Mouse (Mus musculus) megakaryocyte progenitor cell, adult 5-6 weeks (primary cell): ENCODE data around the gene Pin1rt1. TPM values are rescaled to one million over a fixed set of nuclear protein-coding genes. Genes with fewer than 3 reads are reported as not detected.

Experiments used
- ATAC-seq: replicated peaks from 2 replicates; pipeline ENCODE4 v1.8.0; 2016; ENCODE audit warnings: mild to moderate bottlenecking, moderate TSS enrichment, inconsistent platforms; ENCODE audit not compliant: poor library complexity
- total RNA-seq, 2 experiments: library from RNA; stranded (forward) in 1 of 2; stranded (reverse) in 1 of 2; fragments of 157-497, 149-512 nt in 1 of 2; fragments of 200-1000 nt in 1 of 2; gene quantifications; 2 replicates each; pipeline versions ENCODE4 v1.2.3 to v1.2.4; 2015 to 2017

Gene Pin1rt1
- total RNA-seq, 2 experiments from 2014 or later: not detected

DNA sequence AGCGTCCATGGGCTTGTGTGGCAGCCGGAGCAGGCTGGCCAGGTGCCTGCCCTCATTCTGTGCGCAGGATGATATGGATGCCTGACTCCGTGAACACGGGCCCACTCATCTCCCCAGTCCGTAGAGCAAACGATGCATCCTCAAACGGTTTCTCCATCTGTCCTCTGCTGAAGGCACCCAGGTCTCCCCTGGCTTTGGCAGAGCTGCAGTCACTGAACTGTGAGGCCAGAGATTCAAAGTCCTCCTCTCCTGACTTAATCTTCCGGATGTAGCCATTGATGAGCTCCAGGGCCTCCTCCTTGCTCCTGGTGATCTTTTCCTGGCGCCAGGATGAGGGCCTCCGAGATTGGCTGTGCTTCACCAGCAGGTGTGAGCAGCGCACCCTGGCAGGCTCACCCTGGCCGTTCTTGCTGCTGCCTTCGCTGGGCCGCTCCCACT is 1.9 kb downstream of the Pin1rt1 start:
- no peak for ATAC-seq

DNA sequence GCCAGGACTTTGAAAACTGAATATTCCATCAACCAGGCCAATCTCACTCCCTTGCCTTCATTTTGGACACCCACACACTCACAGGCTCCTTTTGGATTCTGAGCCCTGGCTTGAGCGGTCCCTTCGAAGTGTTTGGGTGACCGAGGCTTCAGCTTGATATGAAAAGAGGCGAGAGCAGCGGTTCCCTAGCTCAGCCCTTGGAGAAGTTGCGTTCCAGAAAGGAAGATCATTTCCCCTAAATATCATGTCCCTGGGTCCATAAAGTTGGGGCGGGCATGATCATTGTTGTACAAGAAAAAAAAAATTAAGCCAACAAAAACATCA is 3.7 kb downstream of the Pin1rt1 start:
- peak; percentile 38 for ATAC-seq

DNA sequence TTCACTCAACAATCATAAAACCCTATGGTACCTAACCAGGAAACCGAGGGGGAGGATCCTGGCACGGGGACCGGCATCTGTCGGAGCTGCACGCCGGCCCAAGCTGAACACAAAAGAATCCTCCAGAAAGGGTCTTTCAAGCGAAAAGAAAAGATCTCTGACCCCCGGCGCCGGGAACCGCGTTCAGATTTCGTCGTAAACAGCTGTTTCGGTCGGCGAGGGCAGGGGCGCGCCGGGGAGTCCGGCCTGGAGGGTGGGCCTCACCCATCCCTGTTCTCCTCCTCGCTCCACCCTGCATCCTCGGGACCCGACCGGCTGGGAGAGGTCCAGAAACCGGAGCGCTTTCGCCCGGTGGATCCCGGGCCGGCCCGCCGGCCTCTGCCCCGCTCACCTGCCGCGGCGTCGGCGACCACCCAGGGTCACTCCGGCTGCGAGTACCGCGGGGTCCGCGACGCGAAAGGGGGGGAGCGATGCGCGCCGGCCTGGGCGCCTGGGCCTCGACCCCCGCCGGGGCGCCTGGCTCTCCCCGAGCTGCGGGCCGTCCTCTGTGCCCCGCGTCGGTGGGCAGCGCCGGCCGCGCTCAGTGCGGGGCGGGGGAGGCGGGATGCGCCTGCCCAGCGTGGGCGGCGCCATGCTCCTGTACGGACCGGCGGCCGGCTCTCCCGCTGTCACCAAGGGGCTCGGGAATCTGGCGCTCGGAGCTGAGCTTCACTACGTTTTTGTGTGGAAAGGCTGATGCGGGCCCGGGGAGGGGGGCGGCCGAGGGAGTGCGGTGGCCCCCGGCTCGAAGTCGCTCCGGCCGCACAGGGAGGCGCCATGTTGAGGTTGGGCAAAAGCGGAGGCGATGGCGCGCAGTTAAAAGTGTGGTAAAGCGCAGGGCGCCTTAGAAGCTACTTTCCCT is 4.3 kb downstream of the Pin1rt1 start, which contains the start of gene Tcp11l1:
TSS of gene Tcp11l1 (minus strand) at position 585 of the 901 bp plus-strand sequence.
- peak; percentile 69 for ATAC-seq

DNA sequence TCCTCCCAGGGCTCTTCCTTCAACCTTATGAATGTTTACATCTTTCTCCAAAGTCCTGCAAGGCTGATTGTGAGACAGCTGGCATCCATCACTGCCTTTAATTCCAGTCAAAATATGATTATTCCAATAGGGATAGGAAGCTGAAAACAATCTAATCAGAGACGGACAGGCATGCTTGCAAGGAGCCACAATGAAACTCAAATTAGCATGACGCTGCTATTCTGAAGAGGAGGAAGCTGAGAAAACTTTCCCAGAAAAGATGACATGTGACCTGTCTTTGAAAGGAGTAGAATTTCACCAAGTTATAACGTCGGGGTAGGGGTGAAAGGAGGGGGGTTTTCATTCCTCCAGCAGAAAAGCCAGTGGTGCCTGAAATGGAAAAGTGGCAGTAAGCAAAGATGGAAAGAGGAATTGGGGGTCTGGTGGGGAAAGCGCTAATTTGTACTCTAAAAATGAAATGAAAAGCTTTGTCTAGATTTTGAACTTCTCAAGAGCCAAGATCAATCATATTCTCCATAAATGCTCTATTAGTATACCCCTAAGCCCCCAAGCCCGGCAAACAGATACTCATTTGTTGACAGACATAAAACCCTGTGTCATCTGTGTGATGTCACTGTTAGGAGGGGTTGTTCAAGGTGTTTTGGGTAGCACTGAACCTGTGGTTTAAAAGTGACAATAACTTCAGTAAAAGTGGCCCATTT is 5.4 kb downstream of the Pin1rt1 start:
- peak; percentile 15; the same call in 1 of the 2 replicates for ATAC-seq

DNA sequence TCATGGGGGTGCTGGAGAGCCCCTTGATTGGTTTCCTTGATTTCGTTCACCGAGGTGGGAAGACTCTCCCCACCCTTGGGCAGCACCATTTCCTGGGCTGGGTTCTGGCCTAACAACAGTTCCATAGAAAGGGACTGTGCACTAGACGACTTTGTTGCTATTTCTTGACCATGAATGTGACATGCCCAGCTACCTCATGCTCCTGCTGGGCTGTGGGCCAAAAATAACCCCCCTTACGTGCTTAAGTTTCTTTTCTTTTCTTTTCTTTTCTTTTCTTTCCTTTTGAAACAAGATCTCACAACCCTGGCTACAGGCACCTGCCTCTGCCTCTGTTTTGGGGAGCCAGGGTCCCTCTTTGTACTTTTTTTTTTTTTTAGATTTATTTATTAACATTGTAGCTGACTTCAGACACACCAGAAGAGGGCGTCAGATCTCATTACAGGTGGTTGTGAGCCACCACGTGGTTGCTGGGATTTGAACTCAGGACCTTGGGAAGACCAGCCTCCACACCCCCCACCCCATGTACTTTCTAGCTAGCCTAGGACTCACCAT is 6.3 kb downstream of the Pin1rt1 start:
- ATAC-seq: no peak

DNA sequence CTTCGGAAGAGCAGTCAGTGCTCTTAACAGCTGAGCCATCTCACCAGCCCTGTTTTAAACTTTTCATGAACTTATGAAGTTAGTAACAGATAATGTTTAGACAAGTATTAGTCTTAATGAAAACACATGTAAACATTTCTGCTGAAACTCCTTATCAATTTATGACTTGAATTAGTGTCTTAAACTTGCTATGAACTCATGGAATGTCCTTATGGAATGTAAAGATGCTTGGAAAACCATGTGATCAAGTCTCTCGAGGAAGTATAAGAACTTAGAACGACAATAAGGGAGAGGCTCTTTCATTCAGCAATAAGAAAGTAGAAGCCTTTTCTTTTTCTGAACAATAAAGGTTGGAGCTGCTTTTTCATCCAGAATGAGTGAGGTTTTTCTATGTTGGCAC is 11.8 kb downstream of the Pin1rt1 start:
- no peak for ATAC-seq

DNA sequence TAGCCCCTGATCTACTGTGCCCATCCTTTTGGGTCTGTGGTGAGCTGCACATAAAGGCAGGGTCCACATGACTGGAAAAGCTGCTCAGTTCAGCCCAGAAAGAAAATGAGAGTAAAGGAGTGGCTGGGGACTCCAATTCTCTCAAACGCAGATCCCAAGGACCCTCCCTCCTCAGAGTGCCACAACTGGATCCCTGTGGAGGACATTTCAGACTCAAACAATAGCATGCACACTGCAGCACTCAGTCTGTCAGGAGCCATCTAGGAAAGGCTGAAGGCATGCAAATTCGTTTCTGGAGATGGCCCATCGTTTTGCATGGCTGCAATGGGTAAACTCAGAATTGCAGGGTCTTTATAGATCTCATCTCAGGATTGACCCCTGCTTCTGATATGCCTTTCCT is 13.0 kb downstream of the Pin1rt1 start:
- ATAC-seq: no peak

DNA sequence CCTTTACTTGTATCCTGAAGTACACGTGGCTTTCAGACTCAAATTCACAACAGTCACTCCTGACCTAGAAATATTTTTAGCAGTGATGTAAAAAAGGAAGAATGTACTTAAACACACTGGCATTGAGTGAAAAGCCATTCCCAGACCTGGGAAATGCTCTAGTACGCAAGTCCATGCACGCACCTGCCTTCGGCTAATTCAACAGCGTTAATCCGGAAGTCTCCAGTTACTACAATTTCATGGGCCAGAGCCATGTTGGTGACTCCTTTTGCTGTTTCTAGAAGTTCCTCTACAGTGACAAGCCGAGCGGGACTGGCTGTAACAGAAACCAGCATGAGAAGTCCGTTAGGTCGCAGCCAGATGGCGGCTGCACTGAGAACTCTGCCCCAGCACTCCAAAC is 16.5 kb downstream of the Pin1rt1 start:
- no peak for ATAC-seq

DNA sequence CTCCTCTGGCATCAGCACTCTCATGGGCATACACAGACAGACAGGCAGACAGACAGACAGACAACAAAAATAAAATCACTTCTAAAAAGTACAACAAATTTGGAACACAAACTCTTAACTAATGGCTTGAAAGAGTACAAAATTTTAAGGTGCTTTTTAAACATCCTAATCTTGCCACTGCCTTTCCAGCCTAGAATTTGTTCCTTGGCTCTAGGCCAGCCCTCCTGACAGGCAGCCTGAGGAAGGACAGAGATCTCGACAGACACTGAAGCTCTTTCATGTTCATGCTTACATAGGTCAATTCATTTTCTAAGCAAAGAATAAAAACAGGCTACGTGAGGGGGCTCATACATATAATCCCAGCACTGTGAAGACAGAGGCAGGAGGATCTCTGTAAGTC is 23.6 kb downstream of the Pin1rt1 start:
- no peak for ATAC-seq

DNA sequence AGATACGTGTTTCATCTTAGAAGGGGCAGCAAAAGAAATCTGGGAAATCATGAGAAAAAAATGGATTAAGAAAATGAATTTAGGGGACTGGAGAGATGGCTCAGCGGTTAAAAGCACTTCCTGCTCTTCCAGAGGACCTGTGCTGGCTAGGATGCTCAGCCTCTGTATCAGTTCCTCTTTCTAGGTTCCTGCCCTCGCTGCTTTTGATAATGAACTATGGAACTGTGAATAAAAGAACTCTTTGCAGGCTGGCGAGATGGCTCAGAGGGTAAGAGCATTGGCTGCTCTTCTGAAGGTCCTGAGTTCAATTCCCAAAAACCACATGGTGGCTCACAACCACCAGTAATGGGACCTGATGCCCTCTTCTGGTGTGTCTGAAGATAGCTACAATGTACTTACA is 25.5 kb downstream of the Pin1rt1 start:
- peak; percentile 63 for ATAC-seq

DNA sequence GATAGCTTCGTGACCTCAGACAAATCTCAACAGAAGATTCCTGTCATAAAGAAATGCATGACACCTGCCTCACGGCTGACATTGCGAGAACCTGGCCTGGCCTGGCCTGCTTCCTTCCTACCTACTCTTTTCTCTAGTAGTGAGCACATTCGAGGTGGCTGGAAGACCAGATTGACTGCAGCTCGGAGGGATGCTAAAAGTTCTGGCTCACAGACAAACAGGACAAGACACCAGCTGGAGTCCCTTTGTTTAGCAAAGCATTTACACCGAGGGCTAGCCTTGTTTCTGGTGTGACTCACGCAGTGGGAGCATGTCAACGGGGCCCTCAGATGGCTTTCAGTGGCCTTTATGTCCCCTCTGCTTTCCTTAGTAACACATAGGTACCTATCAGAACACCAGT is 27.5 kb downstream of the Pin1rt1 start:
- ATAC-seq: no peak

DNA sequence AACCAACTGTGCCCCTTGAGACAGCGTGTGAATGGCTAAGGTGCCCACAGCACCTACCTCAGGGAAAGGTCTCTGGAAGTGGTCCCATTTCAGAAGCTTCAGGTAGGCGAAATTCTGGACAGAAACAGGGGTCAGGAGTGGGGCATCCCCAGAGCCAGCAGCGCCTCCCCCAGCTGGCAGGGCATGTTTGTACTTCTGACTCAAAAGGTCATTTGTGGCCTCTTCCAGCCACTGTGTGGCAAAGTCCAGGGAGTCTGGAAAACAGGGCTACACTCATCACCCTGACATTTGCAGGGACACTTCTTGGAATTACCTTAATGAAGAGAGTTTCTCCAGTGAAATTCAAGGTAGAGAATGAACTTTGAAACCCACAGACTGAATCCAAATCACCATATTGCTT is 27.9 kb downstream of the Pin1rt1 start:
- ATAC-seq: no peak

DNA sequence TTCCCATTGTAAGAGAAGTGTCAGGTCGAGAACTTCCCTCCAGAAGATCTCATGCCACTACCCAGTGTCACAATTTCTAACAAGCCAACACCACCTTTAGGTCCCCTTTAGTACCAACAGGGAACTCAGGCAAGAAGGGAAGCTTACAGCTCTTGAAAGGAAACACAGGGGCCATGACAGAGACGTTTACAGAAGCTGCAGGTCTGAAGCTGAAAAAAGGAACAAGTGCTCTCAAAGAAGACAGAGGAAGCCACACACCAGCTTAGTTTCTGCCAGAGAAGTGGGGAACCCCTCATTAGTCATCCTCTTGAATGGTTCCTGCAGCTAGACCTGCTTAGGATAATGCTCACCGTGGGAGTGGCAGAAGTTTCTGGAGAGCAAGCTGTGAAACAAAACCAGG is 28.9 kb downstream of the Pin1rt1 start:
- ATAC-seq: peak; percentile 81

DNA sequence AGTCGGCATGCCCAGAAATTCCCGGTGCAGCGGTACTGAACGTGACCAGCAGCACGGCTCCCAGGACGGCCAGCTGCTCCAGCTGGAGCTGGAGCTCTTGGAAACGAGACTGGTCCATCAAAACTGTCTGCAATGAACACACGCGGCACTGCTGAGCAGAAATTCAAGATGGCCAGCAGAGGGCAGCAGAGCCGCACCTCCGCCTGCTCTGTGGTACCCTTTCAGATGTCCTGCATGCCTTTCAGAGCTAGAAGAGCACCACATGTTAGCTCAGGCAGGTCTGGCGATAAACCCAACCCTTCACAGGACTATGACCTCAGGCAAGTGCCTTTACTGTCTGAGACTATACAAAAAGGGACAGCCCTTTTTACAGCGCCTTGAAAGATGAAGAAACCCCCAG is 30.8 kb downstream of the Pin1rt1 start:
- ATAC-seq: peak; percentile 89

DNA sequence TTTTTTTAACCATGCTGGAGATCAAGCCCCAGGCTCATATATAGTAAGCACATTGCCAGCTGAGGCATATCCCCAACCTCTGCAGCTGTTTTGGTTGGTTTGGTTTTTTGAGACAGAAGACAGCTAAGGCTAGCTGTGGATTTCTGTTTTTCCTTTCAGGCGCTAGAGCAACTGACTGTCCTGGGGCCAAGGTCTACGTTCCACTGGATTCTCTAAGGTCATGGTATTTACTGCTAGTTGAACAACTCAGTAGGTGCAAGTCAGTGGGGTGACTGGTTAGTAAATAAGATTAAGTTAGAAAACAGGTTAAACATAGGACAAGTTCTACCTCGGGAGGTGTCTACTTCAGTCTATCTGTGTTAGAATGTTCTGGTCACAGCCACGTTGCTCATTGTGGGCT is 31.4 kb downstream of the Pin1rt1 start:
- no peak for ATAC-seq

DNA sequence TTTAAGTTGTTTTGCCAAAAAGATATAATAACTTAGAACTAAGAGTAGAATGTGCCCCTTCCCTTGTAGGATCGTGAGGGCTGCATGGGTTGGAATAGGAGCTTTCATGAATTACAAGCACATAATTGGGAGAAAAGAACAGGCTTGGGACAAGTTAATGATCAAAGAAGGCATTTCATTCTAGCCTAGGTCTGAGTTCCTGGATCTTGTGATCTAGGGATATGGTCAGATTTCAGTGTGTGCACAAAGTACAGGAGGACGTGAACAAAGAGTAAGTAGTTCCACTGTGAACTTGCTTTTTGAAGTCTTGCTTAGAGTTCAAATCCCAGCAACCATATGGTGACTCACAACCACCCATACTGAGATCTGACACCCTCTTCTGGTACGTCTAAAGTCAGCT is 38.9 kb downstream of the Pin1rt1 start:
- ATAC-seq: no peak

DNA sequence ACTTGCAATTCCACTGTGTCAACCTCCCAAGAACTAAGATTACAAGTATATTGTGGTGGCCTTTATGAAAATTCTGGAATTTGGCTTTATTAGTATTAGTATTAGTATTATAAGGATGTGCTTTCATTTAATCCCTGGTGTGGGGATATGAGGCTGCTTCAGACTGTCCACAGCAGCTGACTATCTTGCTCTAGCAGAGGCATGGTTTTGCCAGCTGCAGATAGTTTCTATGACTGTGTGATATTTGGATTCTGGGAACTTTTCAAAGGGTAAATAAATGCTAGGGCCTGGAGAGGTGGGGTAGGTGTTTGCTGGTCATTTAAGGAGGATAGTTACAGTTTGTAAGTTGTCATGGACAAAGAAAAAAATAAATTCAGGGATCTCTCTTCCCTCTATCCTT is 44.5 kb downstream of the Pin1rt1 start:
- no peak for ATAC-seq

DNA sequence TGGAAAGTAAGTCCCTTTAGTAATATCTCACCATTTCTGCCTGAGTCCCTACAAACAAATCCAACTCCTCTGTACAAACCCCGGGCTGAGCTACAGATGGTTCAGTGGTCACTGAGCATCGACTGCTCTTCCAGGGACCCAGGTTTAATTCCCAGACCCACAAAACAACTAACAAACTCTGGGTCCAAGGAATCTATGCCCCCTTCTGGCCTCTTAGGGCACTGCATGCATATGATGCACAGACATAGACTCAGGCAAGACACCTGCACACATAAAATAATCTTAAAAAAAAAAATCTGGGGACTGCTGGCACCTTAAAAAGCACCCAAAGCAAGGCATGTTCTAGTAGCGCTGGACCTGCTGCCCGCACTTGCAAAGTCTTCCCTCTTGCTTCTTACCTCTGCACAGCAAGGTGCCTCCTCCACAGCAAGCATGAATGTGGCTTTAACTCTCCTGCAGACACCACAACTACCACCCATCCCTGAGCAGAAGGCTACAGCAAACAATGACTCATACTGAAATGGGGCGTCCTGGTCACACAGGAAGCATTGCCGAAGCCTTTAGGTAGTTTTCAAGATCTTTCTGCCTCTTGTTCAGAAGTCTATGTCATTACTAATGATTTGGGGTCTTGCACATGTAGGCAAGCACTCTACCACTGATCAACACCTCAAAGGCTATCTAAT is 46.9 kb downstream of the Pin1rt1 start:
- ATAC-seq: 0 out of 2 replicates have a peak, but pooled peaks have one; percentile 29
